In the genomic region with DNA sequence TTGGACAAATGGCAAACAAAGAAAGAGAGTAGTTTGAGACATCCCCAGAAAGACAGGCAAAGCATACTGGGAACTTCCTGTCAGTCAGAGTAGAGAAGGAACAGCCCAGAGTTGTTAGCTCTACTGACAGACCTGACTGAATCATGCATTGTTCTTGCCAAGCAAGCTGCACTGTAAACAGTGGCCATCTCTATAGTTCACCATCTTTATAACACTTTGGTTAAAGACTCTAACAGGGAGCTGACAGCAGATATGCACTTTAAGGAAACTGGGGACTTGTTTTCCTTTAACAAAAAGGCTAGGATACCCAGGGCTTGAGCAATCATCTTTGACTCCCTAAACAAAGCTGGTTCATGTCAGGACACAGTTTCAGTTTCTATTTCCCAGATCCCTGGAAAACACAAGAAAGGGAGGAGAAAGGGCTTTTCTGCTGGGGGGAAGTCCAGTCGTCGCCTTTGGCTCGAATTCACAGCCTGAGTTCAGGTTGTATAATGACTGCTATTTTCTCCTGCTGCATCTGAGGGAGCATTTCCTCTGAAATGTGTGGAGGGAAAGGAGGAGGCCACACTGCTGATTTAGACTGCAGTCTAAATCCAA, we compare ENCODE assay signal across 8 mouse cellular contexts. TPM values are rescaled to one million over a fixed set of nuclear protein-coding genes. Genes with fewer than 3 reads are reported as not detected.
DNase-seq lines count a peak whose midpoint lies in the region; ATAC-seq and TF ChIP-seq lines count a peak whose summit lies in the region.

A gene (plus strand): TSS at position 395 of the 597 bp plus-strand sequence.

- TF ChIP-seq POLR2A in lung, adult 2 months (IDR thresholded peaks at IDR 0.05; ENCODE audit: borderline replicate concordance, extremely low read depth, low read depth, low read length): no peak
- no peak for TF ChIP-seq POLR2A in olfactory bulb, adult 2 months (IDR thresholded peaks at IDR 0.05; ENCODE audit: insufficient read depth, low read depth, low read length)

- TF ChIP-seq CTCF in lung, adult 2 months (IDR thresholded peaks at IDR 0.05; ENCODE audit: insufficient read depth, low read length): no peak
- no peak for TF ChIP-seq CTCF in olfactory bulb, adult 2 months (IDR thresholded peaks at IDR 0.05; ENCODE audit: insufficient read depth, low read depth, low read length)

- H3K4me2 ChIP-seq in intestine, embryonic 16.5 days (ENCODE audit: low read depth, low read length): peak within 1 kb of the TSS; percentile 60

- no peaks in the 10 kb centered on the region for H3K9me3 ChIP-seq in intestine, embryonic 16.5 days (ENCODE audit: control insufficient read depth, low read length)

- intact Hi-C loops in gastrocnemius, postnatal 14 days (cut with DNase I; ENCODE audit: low total_unique reads): loop anchor here (2.0 kb wide), 1 partner anchor 67 kb away; a partner anchor contains a TSS
- intact Hi-C loops in gastrocnemius, postnatal 36 days (cut with DNase I): loop anchor here (10.0 kb wide), 1 partner anchor 275 kb away; no protein-coding TSS in a partner anchor

- peak within 1 kb of the TSS; percentile 54 for H3K9ac ChIP-seq in intestine, embryonic 16.5 days (ENCODE audit: low read depth, low read length)

- peak within 1 kb of the TSS; percentile 46 for H3K4me3 ChIP-seq in intestine, embryonic 16.5 days (ENCODE audit: low read length)
- H3K4me3 ChIP-seq in lung, adult 2 months (replicated peaks; ENCODE audit: extremely low read depth, low read depth, low read length): peak within 1 kb of the TSS; percentile 88
- H3K4me3 ChIP-seq in olfactory bulb, adult 2 months (ENCODE audit: insufficient read depth, low read depth, low read length): peak within 1 kb of the TSS; percentile 44

- no peaks in the 10 kb centered on the region for H3K36me3 ChIP-seq in intestine, embryonic 16.5 days (ENCODE audit: control insufficient read depth, insufficient read depth, low read length)

- no peaks in the 10 kb centered on the region for H3K27me3 ChIP-seq in intestine, embryonic 16.5 days (replicated peaks; ENCODE audit: control insufficient read depth, insufficient read depth, low read length)

- 0 out of 2 replicates have a peak, but pooled peaks have one; percentile 23 for ATAC-seq in intestine, embryonic 16.5 days

- 18% methylated on average over 3 of the region's 3 CpGs for WGBS in intestine, embryonic 16.5 days
- WGBS in lung, adult 2 months: 6% methylated on average over 3 of the region's 3 CpGs
- WGBS in olfactory bulb, adult 2 months: 30% methylated on average over 3 of the region's 3 CpGs

- H3K27ac ChIP-seq in intestine, embryonic 16.5 days (ENCODE audit: low read length): peak within 1 kb of the TSS; percentile 13; the same call in 1 of the 2 replicates
- peak within 1 kb of the TSS; percentile 63; the same call in 1 of the 2 replicates for H3K27ac ChIP-seq in olfactory bulb, adult 2 months (ENCODE audit: insufficient read depth, low read depth, low read length)

- DNase-seq in gastrocnemius, postnatal 14 days: peak; percentile 8
- no peak for DNase-seq in gastrocnemius, postnatal 36 days
- DNase-seq in adrenal gland, adult 8-10 months: peak; percentile 24
- peak; percentile 98 for DNase-seq in heart, adult 11 months
- DNase-seq in lung, adult 2 months: peak; percentile 30
- no peak for DNase-seq in right cerebral cortex, adult 18-20 months

- H3K4me1 ChIP-seq in intestine, embryonic 16.5 days (ENCODE audit: control insufficient read depth, insufficient read depth, low read length): no peaks in the 10 kb centered on the region
- peaks cover 13% of the 10 kb centered on the region for H3K4me1 ChIP-seq in lung, adult 2 months (ENCODE audit: control insufficient read depth, insufficient read depth, low read length)
- H3K4me1 ChIP-seq in olfactory bulb, adult 2 months (ENCODE audit: control insufficient read depth, insufficient read depth, low read length): peaks cover 4% of the 10 kb centered on the region; the same call in 1 of the 2 replicates

RNA-seq across cellular contexts. Expression of the gene that starts here (rescaled TPM):
- 1 to 10 TPM; 5.2 to 7.6 TPM for total RNA-seq in gastrocnemius, postnatal 14 days (2021)
- total RNA-seq in gastrocnemius, postnatal 36 days (2021): 1 to 10 TPM; 3.9 to 5.6 TPM
- 10 to 100 TPM in 2 of 4 experiments, 1 to 10 TPM in 2; 7.1 to 14.0 (median 9.8) TPM for total RNA-seq in adrenal gland, adult 8-10 months (2022)
- polyA plus RNA-seq in intestine, embryonic 16.5 days (2015; fragmentation: Nextera tagmentation; extraction: Ambion mirVana): 2.7 and 2.8 TPM in 2 replicates
- polyA plus RNA-seq in lung, adult 2 months (2012; rRNA removed): 24.7 and 33.3 TPM in 2 replicates
- polyA plus RNA-seq in olfactory bulb, adult 2 months (2012; ENCODE audit: insufficient read depth, insufficient read length, low replicate concordance, missing spikeins): not detected in 2 replicates

Comparison
In these comparisons a context has a peak if more than half of its experiments do, and no peak if none do; other contexts are left out.
1. DNase-seq: peak in gastrocnemius, postnatal 14 days (single experiment), adrenal gland, adult 8-10 months (single experiment), heart, adult 11 months (single experiment) and lung, adult 2 months (single experiment); none in gastrocnemius, postnatal 36 days (0 of 2) and right cerebral cortex, adult 18-20 months (single experiment).
2. Peak in every context shown above with its lines, with median percentiles within 50 percentile points of each other: H3K4me3 ChIP-seq.